Mouse (Mus musculus) T-helper 17 cell (primary cell): ENCODE data around the gene Ncapd3.

ENCODE experiments used
- in situ Hi-C, 2 experiments: fragments of 300-600 bp; cut with MboI, MseI; formaldehyde crosslinking; loops; 1 replicate in 1 of 2; 2 replicates in 1 of 2; pipeline ENCODE4 v1.15.1; 2025; ENCODE audit warnings: high pct_unique_total_duplicates in 2 of 2

Gene Ncapd3

GRCm38 (mm10) chr9:27121254-27121653, 91.3 kb downstream of the Ncapd3 start:
- in situ Hi-C loops = no loop called here

GRCm38 (mm10) chr9:27122076-27122475, 92.1 kb downstream of the Ncapd3 start:
- in situ Hi-C loops = no loop called here

GRCm38 (mm10) chr9:27122963-27123362, 93.0 kb downstream of the Ncapd3 start:
- in situ Hi-C loops = no loop called here

GRCm38 (mm10) chr9:27123947-27124346, 94.0 kb downstream of the Ncapd3 start:
- in situ Hi-C loops = no loop called here

GRCm38 (mm10) chr9:27125450-27125849, 95.5 kb downstream of the Ncapd3 start:
- in situ Hi-C loops = no loop called here

- in situ Hi-C loops = no loop called here
Measured at GRCm38 (mm10) chr9:27126543-27126942, 96.6 kb downstream of the Ncapd3 start.

- in situ Hi-C loops = no loop called here
Measured at GRCm38 (mm10) chr9:27128629-27129028, 98.7 kb downstream of the Ncapd3 start.

GRCm38 (mm10) chr9:27134410-27134809, 104.4 kb downstream of the Ncapd3 start:
- in situ Hi-C loops = no loop called here

- in situ Hi-C loops = no loop called here
Measured at GRCm38 (mm10) chr9:27135372-27135771, 105.4 kb downstream of the Ncapd3 start.

- in situ Hi-C loops = no loop called here
Measured at GRCm38 (mm10) chr9:27136651-27137050, 106.7 kb downstream of the Ncapd3 start.

GRCm38 (mm10) chr9:27140432-27141065, 110.6 kb downstream of the Ncapd3 start:
- in situ Hi-C loops = no loop called here

GRCm38 (mm10) chr9:27144271-27144840, 114.4 kb downstream of the Ncapd3 start:
- in situ Hi-C loops = no loop called here
